Mouse (Mus musculus) neural tube, embryonic 12.5 days (tissue): Measurements from ENCODE around the gene Gm49776. TPM values are rescaled to one million over a fixed set of nuclear protein-coding genes. Genes with fewer than 3 reads are reported as not detected.

Source experiments
- ATAC-seq: fragments of 200-750 bp; cut with Nextera tagmentation; 2 replicates; pipeline ENCODE4 v1.8.0; 2017; ENCODE audit warnings: low read depth, mild to moderate bottlenecking, moderate TSS enrichment, moderate library complexity; ENCODE audit not compliant: low FRiP score
- H3K27ac ChIP-seq: fragments of 300-500 bp; sonication (generic); 2 replicates; pipeline ENCODE4 v1.5.1; 2016
- H3K27me3 ChIP-seq: fragments of 300-500 bp; sonication (generic); replicated peaks from 2 replicates; pipeline ENCODE4 v1.6.1; 2016; ENCODE audit warnings: mild to moderate bottlenecking
- H3K36me3 ChIP-seq: fragments of 300-500 bp; sonication (generic); 2 replicates; pipeline ENCODE4 v1.6.1; 2016; ENCODE audit warnings: mild to moderate bottlenecking
- H3K4me1 ChIP-seq: fragments of 300-500 bp; sonication (generic); 2 replicates; pipeline ENCODE4 v1.6.1; 2016
- H3K4me2 ChIP-seq: fragments of 300-500 bp; sonication (generic); replicated peaks from 2 replicates; pipeline ENCODE4 v1.6.1; 2016; ENCODE audit warnings: mild to moderate bottlenecking
- H3K4me3 ChIP-seq: fragments of 300-500 bp; sonication (generic); 2 replicates; pipeline ENCODE4 v1.5.1; 2016
- H3K9ac ChIP-seq: fragments of 300-500 bp; sonication (generic); 2 replicates; pipeline ENCODE4 v1.6.1; 2016; ENCODE audit warnings: mild to moderate bottlenecking
- H3K9me3 ChIP-seq: fragments of 300-500 bp; sonication (generic); 2 replicates; pipeline ENCODE4 v1.6.1; 2016; ENCODE audit warnings: mild to moderate bottlenecking
- WGBS: fragments of 180-500 bp; shearing (Covaris S2); methylation state at CpG from one replicate; pipeline ENCODE4 v1.1.7; 2016; 5-methylcytosine and 5-hydroxymethylcytosine counted together
- polyA plus RNA-seq: library from polyadenylated mRNA; unstranded; fragments of >200 nt; fragmentation: Nextera tagmentation; extraction: Ambion mirVana; gene quantifications from 2 replicates; pipeline ENCODE4 v1.2.1, GENCODE M21; 2016

Gm49776 gene
- polyA plus RNA-seq, 1 experiment from 2014 or later, result 2.8 TPM

GRCm38 (mm10) chr16:18231451-18231850 is 26.7 kb downstream of the Gm49776 start:
- H3K4me3 ChIP-seq, result no peak overlapping the region
- H3K36me3 ChIP-seq, result peaks cover 26% of the 10 kb centered on the region
- ATAC-seq, result no peak
- H3K27me3 ChIP-seq, result no peaks in the 10 kb centered on the region
- H3K9ac ChIP-seq, result no peak overlapping the region
- H3K4me2 ChIP-seq, result no peak overlapping the region
- 93% methylated on average over 4 of the region's 4 CpGs for WGBS
- no peak overlapping the region for H3K27ac ChIP-seq
- no peaks in the 10 kb centered on the region for H3K9me3 ChIP-seq
- H3K4me1 ChIP-seq, result peaks cover 34% of the 10 kb centered on the region

DNA sequence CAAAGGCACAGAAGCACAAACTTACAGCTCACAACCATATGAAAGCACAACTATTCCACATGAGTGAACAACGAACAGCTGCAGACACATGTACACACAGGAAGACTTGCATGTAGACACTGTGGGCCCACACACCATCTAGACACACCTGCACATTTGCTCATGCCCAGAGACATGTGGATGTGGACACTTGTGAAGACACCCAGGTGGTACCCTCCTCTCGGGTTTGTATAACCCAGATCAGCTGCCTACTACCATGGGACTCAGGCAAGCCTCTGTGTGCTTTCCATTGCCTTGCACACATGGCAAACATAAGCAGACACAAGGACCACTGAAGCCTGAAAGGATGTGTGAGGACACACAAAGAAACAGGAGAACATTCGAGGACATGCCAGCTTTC is 27.1 kb downstream of the Gm49776 start:
- H3K27ac ChIP-seq, result no peak overlapping the region
- no peak overlapping the region for H3K9ac ChIP-seq
- no peak for ATAC-seq
- peaks cover 30% of the 10 kb centered on the region for H3K36me3 ChIP-seq
- H3K4me3 ChIP-seq, result no peak overlapping the region
- no peak overlapping the region for H3K4me2 ChIP-seq
- H3K9me3 ChIP-seq, result no peaks in the 10 kb centered on the region
- H3K27me3 ChIP-seq, result no peaks in the 10 kb centered on the region
- H3K4me1 ChIP-seq, result peaks cover 31% of the 10 kb centered on the region
- WGBS, result 87% methylated on average over 3 of the region's 3 CpGs

DNA sequence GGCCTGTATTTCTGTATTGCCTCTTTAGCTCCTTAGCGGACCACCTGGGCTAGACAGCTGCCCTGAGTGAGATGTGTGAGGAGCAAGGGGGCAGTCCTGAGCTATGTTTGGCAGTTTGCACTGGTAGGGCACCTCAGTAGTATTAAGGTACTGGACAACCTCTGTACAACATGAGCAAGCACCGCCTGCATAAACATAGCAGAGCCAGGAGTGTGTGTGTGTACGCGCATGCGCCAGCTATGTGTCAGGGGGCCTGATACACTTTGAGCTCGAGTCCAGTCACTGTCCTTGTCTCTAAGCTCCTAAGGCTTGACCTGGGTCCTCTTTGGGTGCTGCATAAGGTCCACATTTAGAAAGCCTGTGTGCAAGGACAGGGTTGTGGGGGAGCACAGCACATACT is 27.5 kb downstream of the Gm49776 start:
- no peak for ATAC-seq
- Histone ChIP-seq H3K9me3 (no peaks in the 10 kb centered on the region), H3K27ac (no peak overlapping the region), H3K4me2 (no peak overlapping the region), H3K4me1 (peaks cover 27% of the 10 kb centered on the region), H3K36me3 (peaks cover 34% of the 10 kb centered on the region), H3K9ac (no peak overlapping the region), H3K4me3 (no peak overlapping the region), H3K27me3 (no peaks in the 10 kb centered on the region)
- WGBS, result 95% methylated on average over 6 of the region's 6 CpGs

GRCm38 (mm10) chr16:18229622-18230021 is 28.5 kb downstream of the Gm49776 start:
- 74% methylated on average over 11 of the region's 11 CpGs for WGBS
- H3K9me3 ChIP-seq, result no peaks in the 10 kb centered on the region
- peaks cover 44% of the 10 kb centered on the region for H3K36me3 ChIP-seq
- H3K27ac ChIP-seq, result no peak overlapping the region
- no peak for ATAC-seq
- H3K4me3 ChIP-seq, result no peak overlapping the region
- H3K27me3 ChIP-seq, result no peaks in the 10 kb centered on the region
- H3K9ac ChIP-seq, result no peak overlapping the region
- peaks cover 24% of the 10 kb centered on the region for H3K4me1 ChIP-seq
- H3K4me2 ChIP-seq, result no peak overlapping the region

GRCm38 (mm10) chr16:18228856-18229255 is 29.3 kb downstream of the Gm49776 start:
- Histone ChIP-seq H3K9me3 (no peaks in the 10 kb centered on the region), H3K9ac (0 out of 2 replicates have a peak overlapping the region, but pooled peaks have one; percentile 6), H3K27ac (no peak overlapping the region), H3K4me1 (peaks cover 17% of the 10 kb centered on the region), H3K4me2 (no peak overlapping the region), H3K27me3 (no peaks in the 10 kb centered on the region), H3K4me3 (no peak overlapping the region), H3K36me3 (peaks cover 52% of the 10 kb centered on the region)
- ATAC-seq, result no peak
- WGBS, result 93% methylated on average over 4 of the region's 4 CpGs

DNA sequence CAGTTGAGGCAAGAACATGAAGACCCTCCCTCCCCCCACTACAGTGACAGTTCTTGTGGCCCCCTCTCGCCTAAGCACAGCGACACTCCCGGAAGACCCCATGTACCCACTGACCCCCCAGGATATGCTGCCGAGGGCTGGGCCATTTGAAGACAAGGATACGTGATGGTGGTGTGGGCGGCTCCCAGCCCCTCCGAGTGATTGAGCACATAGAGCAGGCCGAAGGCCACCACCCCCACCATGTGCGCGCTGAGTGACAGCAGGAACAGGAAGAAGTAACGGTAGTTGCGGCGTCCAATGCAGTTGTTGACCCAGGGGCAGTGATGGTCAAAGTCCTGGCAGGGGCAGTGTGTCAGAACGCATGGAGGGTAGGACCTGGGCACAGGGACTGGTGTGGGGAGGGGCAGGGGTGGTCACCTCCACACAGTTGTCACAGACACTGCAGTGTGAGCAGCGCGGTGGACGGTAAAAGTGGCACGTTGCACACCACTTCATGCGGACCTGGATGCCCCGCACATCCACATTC is 30.2 kb downstream of the Gm49776 start:
- Histone ChIP-seq H3K9ac (no peak overlapping the region), H3K27ac (no peak overlapping the region), H3K27me3 (no peaks in the 10 kb centered on the region), H3K36me3 (peaks cover 61% of the 10 kb centered on the region), H3K4me1 (peaks cover 8% of the 10 kb centered on the region), H3K9me3 (no peaks in the 10 kb centered on the region), H3K4me2 (no peak overlapping the region), H3K4me3 (no peak overlapping the region)
- ATAC-seq, result no peak
- 94% methylated on average over 20 of the region's 20 CpGs for WGBS

DNA sequence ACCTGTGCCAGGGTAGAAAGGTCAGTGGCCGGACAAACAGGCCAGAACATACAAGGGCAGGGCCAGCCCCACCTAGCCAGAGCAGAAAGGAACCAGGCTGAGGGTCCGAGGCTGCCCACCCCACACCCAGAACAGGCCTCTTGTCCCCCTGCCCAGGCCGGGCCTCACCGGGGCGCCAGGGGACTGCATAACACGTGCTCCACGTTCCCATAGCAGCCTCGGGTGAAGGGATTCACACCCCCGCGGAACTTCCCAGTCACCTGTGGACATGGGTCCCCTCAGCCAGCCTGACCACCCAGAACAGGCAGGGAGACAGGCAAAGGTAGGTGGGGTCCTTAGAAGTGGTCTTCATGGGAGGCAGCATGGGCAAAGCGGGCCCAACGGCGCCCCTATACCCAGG is 30.9 kb downstream of the Gm49776 start:
- peaks cover 7% of the 10 kb centered on the region for H3K4me1 ChIP-seq
- ATAC-seq, result no peak
- no peak overlapping the region for H3K4me3 ChIP-seq
- H3K27ac ChIP-seq, result no peak overlapping the region
- peaks cover 68% of the 10 kb centered on the region for H3K36me3 ChIP-seq
- H3K27me3 ChIP-seq, result no peaks in the 10 kb centered on the region
- no peak overlapping the region for H3K9ac ChIP-seq
- no peaks in the 10 kb centered on the region for H3K9me3 ChIP-seq
- WGBS, result 94% methylated on average over 13 of the region's 13 CpGs
- no peak overlapping the region for H3K4me2 ChIP-seq

GRCm38 (mm10) chr16:18222188-18222587 is 35.9 kb downstream of the Gm49776 start:
- H3K9me3 ChIP-seq, result no peaks in the 10 kb centered on the region
- H3K9ac ChIP-seq, result no peak overlapping the region
- H3K4me3 ChIP-seq, result no peak overlapping the region
- 83% methylated on average over 11 of the region's 11 CpGs for WGBS
- peaks cover 9% of the 10 kb centered on the region for H3K4me1 ChIP-seq
- H3K4me2 ChIP-seq, result no peak overlapping the region
- no peak for ATAC-seq
- H3K36me3 ChIP-seq, result peaks cover 63% of the 10 kb centered on the region
- H3K27me3 ChIP-seq, result no peaks in the 10 kb centered on the region
- H3K27ac ChIP-seq, result no peak overlapping the region

GRCm38 (mm10) chr16:18221543-18221898 is 36.6 kb downstream of the Gm49776 start:
- no peak for ATAC-seq
- 74% methylated on average over 11 of the region's 11 CpGs for WGBS

DNA sequence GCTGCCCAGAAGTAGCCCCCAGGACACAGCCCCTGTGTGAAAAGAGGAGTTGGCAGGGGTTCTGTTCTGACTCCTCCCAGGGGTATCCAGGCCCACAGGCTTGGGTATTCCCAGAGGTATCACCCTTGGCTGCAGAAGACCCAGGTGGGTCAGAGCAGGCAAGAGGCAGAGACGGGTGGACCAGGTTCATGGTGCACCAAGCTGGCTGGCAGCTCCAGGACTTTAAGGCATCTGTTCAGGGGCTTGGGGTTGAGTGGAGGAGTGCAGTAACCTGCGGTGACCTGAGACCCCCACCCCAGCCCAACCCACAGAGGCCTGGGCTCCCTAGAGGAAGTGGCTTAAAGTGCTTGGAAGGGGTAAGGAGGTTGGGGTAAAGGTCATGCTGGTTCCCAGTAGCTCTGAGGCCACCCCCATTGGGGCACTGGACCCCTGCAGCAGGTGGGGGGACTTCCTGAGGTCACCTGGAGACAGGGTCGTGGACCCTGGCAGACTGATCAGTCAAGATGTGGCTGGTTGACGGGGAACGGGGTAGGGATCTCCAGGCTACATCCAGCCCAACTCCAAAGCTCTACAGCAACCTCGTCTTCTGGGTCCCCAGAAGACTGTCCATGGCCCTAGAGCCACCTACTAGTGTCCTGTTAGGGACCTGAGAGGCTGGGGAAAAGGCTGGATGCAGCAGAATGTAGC is 37.1 kb downstream of the Gm49776 start:
- WGBS, result 85% methylated on average over 6 of the region's 6 CpGs
- no peak overlapping the region for H3K9ac ChIP-seq
- H3K4me2 ChIP-seq, result no peak overlapping the region
- no peak overlapping the region for H3K27ac ChIP-seq
- H3K4me3 ChIP-seq, result no peak overlapping the region
- H3K4me1 ChIP-seq, result peaks cover 9% of the 10 kb centered on the region
- ATAC-seq, result no peak
- H3K36me3 ChIP-seq, result peaks cover 51% of the 10 kb centered on the region
- H3K9me3 ChIP-seq, result no peaks in the 10 kb centered on the region
- H3K27me3 ChIP-seq, result no peaks in the 10 kb centered on the region

More at GRCm38 (mm10) chr16:18221543-18221898, 36.6 kb downstream of the Gm49776 start:
- H3K4me1 ChIP-seq, result peaks cover 9% of the 10 kb centered on the region
- H3K27me3 ChIP-seq, result no peaks in the 10 kb centered on the region
- H3K4me3 ChIP-seq, result no peak overlapping the region
- no peak overlapping the region for H3K27ac ChIP-seq
- H3K9ac ChIP-seq, result no peak overlapping the region
- no peak overlapping the region for H3K4me2 ChIP-seq
- H3K36me3 ChIP-seq, result peaks cover 57% of the 10 kb centered on the region
- H3K9me3 ChIP-seq, result no peaks in the 10 kb centered on the region

- Histone ChIP-seq H3K4me2 (no peak overlapping the region), H3K27ac (no peak overlapping the region), H3K36me3 (peaks cover 42% of the 10 kb centered on the region), H3K9me3 (no peaks in the 10 kb centered on the region), H3K4me1 (peaks cover 9% of the 10 kb centered on the region), H3K27me3 (no peaks in the 10 kb centered on the region), H3K9ac (no peak overlapping the region), H3K4me3 (no peak overlapping the region)
- ATAC-seq, result peak; percentile 42; the same call in 1 of the 2 replicates
- 51% methylated on average over 8 of the region's 8 CpGs for WGBS
Measured at GRCm38 (mm10) chr16:18220001-18220400, 38.1 kb downstream of the Gm49776 start.

DNA sequence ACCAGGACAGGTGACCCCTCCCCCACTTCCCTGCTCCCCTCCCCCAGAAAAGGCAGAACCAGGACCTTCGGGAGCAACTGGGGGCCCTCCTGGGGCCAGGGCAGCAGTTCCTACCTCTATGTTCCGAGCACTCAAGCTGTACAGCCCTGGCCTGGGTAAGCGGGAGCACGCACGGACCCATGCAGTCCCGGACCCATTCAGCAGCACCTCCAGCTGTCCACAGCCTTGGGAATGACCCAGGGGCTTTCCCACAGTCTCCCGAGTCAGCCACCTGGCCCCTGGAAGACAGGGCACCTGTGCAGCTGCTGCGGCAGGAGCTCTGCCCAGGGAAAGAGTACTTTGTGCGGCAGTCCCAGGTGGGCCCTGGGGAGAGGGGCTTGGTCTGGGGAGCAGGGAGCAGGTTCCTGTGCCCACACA is 39.5 kb downstream of the Gm49776 start:
- no peak for ATAC-seq
- no peak overlapping the region for H3K4me2 ChIP-seq
- peaks cover 27% of the 10 kb centered on the region for H3K36me3 ChIP-seq
- 74% methylated on average over 9 of the region's 9 CpGs for WGBS
- H3K9ac ChIP-seq, result no peak overlapping the region
- H3K9me3 ChIP-seq, result no peaks in the 10 kb centered on the region
- H3K27ac ChIP-seq, result no peak overlapping the region
- H3K4me3 ChIP-seq, result no peak overlapping the region
- H3K27me3 ChIP-seq, result no peaks in the 10 kb centered on the region
- peaks cover 23% of the 10 kb centered on the region for H3K4me1 ChIP-seq

DNA sequence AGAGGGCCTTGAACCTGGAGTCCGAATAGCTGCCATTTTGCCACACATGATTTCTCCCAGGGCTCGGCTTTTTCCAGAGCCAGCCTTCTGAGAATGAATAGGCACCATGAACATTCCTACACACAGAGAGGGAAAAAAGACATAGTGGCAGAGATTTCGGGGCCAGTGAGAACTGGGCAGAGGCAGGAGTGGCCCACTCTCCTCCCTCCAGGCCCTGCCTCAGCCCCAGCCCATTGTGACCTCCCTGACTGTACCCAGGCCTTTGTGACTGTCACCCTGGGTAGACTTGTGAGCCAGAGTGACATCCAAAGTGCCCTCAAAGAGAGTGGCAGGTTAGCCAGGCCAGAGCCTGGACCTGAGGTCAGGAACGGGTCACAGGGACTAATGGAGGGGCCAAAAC is 40.5 kb downstream of the Gm49776 start, which contains the start of gene Ccdc188:
TSS of gene Ccdc188 (plus strand) at position 301 of the 400 bp plus-strand sequence.
- Histone ChIP-seq H3K27me3 (no peaks in the 10 kb centered on the region), H3K4me3 (no peak within 1 kb of the TSS), H3K36me3 (peaks cover 17% of the 10 kb centered on the region), H3K4me2 (no peak within 1 kb of the TSS), H3K27ac (no peak within 1 kb of the TSS), H3K9me3 (no peaks in the 10 kb centered on the region), H3K4me1 (peaks cover 33% of the 10 kb centered on the region), H3K9ac (no peak within 1 kb of the TSS)
- ATAC-seq, result no peak
- WGBS, result 88% methylated on average over 4 of the region's 4 CpGs
